Mouse (Mus musculus): ENCODE results near the gene Gm28036.
"Not testable (repeated sequence)": the region's sequence is repeated elsewhere in the genome, so short reads cannot be mapped to it uniquely, and the experiment has no call there.

The Gm28036 gene

DNA sequence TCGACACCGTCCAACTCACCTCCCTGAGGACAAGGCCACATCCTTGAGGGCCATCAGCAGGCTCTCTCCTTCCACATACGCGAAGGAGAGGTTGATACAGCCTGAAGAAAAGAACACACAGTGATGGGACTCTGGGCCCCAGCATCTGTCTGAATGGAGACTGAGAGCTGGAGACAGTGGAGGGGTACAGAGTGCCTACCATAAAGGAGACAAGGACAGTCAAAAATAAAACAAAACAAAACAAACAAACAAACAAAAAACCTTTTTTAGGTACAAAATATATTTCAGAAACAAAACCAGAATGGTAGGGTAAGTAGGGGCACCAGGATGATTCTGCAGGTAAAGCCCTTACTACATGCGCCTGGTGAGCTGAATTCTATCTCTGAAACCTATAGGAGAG, at the start of gene Gm28036:
Gene Gm28036, minus strand, starts transcription at position 101 of the 400 bp plus-strand sequence.
- DNase-seq (ENCODE audit: low spot score in 2 of 2), result no peak

DNA sequence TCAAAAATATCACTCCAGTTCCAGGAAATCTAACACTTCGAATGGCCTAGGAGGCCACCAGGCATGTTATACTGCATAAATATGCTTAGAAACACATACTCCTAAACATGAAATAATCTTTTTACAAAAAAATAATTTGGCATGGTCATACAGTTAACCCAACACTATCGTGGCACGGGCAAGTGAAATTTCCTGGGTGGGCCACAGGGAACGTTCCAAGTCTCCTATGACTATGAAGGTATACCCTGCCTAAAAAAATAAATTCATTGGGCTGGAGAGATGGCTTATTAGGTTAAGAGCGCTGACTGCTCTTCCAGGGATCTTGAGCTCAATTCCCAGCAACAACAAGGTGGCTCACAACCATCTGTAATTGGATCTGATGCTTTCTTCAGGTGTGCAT, 39.7 kb upstream of the Gm28036 start:
- DNase-seq (ENCODE audit: low spot score in 2 of 2), result no peak

- no peak for DNase-seq (ENCODE audit: low spot score in 2 of 2)
These were observed 38.6 kb upstream of the Gm28036 start for GRCm38 (mm10) chr2:156165478-156165877.

DNA sequence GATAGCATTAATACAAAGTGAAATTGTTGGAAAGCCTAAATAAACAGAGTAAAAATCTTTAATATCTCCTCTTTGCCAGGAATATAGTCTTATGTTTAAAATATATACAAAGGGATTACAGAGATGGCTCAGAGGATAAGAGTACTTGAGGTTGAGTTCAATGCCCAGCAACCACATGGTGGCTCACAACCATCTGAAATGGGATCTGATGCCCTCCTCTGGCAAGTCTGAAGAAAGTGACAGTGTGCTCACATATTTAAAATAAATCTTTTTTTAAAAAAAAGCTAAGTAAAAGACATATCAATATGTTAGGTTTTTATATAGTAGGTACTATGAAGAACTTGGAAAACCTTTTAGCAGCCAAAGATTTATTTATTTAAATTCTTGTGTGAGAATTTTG, 24.6 kb upstream of the Gm28036 start:
- DNase-seq (ENCODE audit: low spot score in 2 of 2), result no peak

GRCm38 (mm10) chr2:156147316-156147915, 20.5 kb upstream of the Gm28036 start:
- DNase-seq (ENCODE audit: low spot score in 2 of 2), result no peak

DNA sequence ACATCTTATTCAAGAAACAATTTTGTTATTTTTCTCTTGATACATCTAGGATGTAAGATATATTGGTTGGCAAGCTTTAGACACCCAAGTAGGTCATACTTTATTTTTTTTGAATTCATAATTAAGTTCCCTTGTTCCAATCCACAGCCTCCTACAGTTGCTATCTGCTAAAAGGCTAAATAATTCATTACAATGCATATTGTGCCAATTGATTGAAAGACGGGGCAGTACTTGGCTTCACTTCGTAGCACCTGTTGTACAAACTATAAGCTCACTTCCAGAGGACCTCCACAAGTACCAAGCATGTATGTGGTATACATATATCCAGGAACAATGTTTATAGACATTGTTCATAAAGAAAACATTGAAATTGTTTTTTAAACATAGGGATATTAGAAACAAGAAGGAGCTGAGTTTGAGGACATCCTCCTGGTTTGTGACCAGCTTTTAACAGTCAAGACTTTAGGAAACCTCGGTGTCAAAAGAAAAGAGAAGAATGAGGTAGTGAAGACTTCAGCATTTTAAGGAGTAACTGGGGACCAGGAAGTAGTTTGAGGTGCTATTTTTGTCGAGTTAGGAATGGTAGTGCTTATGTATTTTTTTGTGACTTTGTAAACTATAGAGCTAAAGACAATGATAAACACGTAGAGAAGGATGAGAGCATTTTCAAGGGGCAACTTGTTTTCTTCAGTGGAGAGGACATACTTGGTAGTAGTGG, 19.5 kb upstream of the Gm28036 start:
- no peak for DNase-seq (ENCODE audit: low spot score in 2 of 2)

GRCm38 (mm10) chr2:156145486-156146130, 18.7 kb upstream of the Gm28036 start:
- no peak for DNase-seq (ENCODE audit: low spot score in 2 of 2)

- peak; percentile 90 to 94 for DNase-seq (ENCODE audit: low spot score in 2 of 2)
These were observed 17.2 kb upstream of the Gm28036 start, which contains the start of the genes Romo1 and Nfs1 for GRCm38 (mm10) chr2:156143953-156144724. Romo1 (plus strand) TSS chr2:156144039. Nfs1 (minus strand) TSS chr2:156144186.

- no peak for DNase-seq (ENCODE audit: low spot score in 2 of 2)
These were observed 16.5 kb upstream of the Gm28036 start for GRCm38 (mm10) chr2:156143367-156143766.

DNA sequence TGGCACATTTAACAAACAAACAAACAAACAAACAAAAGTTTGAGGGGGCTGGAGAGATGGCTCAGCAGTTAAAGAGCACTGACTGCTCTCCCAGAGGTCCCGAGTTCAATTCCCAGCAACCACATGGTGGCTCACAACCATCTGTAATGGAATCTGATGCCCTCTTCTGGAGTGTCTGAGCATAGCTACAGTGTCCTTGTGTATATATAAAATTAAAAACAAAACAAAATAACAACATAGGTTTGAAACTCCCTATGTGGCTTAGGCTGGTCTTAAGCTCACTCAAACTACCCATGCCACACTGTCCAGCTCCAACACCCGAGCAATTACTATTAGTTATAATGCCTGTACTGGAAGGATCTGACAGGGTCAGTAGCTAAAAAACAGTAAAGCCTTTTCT, 15.9 kb upstream of the Gm28036 start:
- no peak for DNase-seq (ENCODE audit: low spot score in 2 of 2)

GRCm38 (mm10) chr2:156135695-156136094, 8.8 kb upstream of the Gm28036 start:
- DNase-seq (ENCODE audit: low spot score in 2 of 2), result no peak

DNA sequence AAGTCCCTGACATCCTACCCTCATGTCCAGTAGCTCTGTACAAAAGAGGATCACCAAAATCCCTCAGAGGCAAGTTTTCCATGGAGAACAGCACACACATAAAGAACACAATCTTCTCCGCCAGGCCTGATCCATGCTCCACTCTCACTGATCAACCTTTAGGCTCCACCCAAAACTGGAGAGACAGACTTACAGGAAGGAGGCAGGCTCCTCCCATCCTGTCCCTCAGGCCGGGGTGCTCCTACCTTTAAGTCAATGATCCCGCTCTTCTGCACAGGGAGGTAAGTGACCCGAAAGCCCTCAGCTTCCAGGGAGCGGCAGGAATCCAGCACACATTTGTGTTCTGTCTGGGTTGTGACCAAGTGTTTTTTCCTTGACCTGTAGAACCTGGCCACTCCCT, 7.3 kb upstream of the Gm28036 start:
- no peak for DNase-seq (ENCODE audit: low spot score in 2 of 2)

DNA sequence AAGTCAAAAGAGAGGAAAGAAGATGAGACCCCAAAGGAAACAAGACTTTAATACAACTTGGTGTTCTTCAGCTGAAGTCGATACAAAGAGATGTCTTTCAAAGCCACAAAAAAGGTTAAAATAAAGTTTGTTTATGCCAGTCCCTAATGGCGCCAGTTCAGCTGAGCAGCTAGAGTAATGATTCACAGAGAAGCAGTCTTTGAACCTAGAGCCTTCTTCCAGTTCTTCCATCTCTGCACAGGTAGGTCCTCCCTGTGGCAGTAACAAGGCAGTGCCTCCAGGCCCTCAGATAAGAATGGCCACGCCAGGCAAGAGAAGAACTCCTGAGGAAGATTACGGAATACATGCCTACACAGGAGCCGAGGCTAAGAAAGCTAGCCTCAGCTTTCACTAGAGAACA, 3.2 kb downstream of the Gm28036 start:
- no peak for DNase-seq (ENCODE audit: low spot score in 2 of 2)

DNA sequence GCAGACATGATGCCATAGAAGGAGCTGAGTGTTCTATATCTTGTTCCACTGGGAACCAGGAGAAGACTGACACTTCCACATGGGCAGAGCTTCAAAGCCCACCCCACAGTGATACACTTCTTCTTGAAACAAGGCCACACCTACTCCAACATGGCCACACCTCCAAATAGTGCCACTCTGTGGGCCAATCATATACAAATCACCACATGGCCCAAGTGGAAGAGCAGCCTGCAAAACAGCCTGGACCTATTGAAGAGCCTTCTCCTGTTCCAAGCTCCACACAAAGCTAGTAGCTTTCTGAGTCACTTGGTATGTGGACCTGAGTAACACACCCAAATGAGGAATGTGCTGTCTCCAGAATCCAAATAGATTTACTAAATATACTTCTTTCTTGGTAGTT, 7.3 kb downstream of the Gm28036 start:
- no peak for DNase-seq (ENCODE audit: low spot score in 2 of 2)

DNA sequence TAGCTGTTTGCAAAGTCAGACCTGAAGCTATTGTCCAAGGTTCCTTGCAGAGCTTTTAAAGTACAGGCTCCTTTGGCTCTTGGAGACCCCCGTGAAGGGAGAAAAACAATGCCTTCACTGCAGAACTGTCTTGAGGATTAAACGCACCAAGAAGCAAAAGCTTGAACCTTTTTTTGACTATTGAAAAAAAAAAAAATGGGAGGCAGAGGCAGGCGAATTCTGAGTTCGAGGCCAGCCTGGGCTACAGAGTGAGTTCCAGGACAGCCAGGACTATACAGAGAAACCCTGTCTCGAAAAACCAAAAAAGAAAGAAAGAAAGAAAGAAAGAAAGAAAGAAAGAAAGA, 14.8 kb downstream of the Gm28036 start:
- not testable (repeated sequence) for DNase-seq (ENCODE audit: low spot score in 2 of 2)

- peak; percentile 77 to 88 for DNase-seq (ENCODE audit: low spot score in 2 of 2)
These were observed 15.4 kb downstream of the Gm28036 start, which contains the start of the genes Cpne1 and Rbm12 for GRCm38 (mm10) chr2:156111358-156112079. Cpne1 (minus strand) TSS chr2:156111965. Rbm12 (minus strand) TSS chr2:156111978.

- peak in 1 of 2 experiments; percentile 14 for DNase-seq (ENCODE audit: low spot score in 2 of 2)
These were observed 16.1 kb downstream of the Gm28036 start for GRCm38 (mm10) chr2:156110627-156111357.

GRCm38 (mm10) chr2:156091926-156092325, 35.0 kb downstream of the Gm28036 start:
- no peak for DNase-seq (ENCODE audit: low spot score in 2 of 2)

- no peak for DNase-seq (ENCODE audit: low spot score in 2 of 2)
These were observed 37.1 kb downstream of the Gm28036 start for GRCm38 (mm10) chr2:156089799-156090198.

- no peak for DNase-seq (ENCODE audit: low spot score in 2 of 2)
These were observed 39.3 kb downstream of the Gm28036 start for GRCm38 (mm10) chr2:156087391-156088110.

Measured in frontal cortex, postnatal 14 days (tissue).